Mouse (Mus musculus) c-Kit-positive CD71-negative TER-119-negative erythroid progenitor cells, embryonic 14.5 days (primary cell): Measurements from ENCODE around the gene Hivep2.

ENCODE experiments used
- DNase-seq: peaks from one replicate; pipeline ENCODE4 v3.0.0-alpha.2; 2013; ENCODE audit warnings: low read depth

Gene Hivep2

GRCm38 (mm10) chr10:14168869-14169566 is 203.1 kb downstream of the Hivep2 start:
- DNase-seq: no peak

GRCm38 (mm10) chr10:14174124-14174523 is 208.2 kb downstream of the Hivep2 start:
- DNase-seq: no peak

- no peak for DNase-seq
Measured at GRCm38 (mm10) chr10:14179424-14180339, 213.8 kb downstream of the Hivep2 start.

DNA sequence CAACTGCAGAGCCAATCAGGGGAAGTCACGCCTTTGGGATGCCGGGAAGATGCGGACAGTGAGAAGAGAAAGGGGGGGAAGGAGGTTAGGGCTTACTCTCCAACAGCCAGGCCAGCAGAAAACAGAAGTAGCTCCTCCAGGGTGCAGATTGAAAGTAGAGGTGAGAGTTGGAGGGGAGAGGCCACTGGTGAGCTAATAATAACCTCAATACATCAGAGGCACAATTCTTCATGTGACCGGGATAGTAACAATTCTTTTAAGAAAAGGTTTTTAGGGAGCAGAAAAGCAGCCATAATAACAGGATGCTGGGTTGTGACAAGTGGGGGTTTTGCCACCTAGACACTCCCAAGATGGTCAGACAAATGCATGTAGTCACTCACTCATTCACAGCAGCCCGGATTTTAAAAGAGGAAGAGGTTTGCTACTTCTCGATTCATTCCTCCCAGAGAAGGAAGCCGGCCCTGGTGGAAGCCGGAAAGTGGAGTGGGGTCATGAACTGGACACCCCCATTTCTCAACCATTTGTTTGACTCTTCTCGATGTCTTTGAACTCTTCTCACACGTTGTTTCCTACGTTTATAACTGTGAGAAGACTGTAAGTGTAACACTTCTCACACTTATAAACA is 220.6 kb downstream of the Hivep2 start:
- no peak for DNase-seq

DNA sequence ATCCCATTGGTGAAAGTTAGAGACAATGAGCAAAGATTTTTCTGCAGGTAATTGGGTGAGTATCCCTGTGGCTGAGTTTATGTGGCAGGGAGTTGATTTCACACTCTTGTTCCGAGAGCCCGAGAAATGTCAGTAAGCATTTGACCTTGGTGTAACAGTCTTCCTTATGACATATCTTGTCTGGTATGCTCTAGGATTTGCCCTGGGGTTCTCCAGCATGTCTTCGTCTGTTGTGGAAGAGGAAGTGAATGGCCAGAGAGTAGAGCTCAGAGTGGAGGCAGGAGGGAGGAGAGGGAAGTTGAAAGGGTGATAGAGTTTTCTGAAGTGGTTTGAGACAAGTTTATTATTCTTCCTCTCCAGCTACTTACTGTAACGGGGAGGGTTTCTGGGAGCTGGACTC is 223.2 kb downstream of the Hivep2 start:
- DNase-seq: no peak

DNA sequence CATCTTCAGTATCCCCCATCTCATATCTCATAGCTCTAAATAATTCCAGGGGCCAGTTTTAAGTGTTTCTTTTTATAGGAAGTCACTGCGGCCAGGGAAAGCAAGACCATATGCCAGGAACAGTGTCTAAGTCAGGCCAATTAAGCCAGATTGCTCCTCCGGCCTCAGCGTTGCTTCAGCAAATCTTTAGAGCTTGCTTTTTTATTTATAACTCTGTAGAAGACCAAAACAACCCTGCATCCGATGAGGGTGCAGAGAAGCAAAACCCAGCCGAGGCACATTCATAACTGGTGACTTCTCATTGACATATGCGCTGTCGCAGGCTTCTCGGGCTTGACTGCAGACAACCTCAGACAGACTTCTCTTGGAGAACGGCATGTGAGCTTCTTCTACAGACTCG is 225.3 kb downstream of the Hivep2 start:
- DNase-seq: no peak

- no peak for DNase-seq
Measured at GRCm38 (mm10) chr10:14192156-14192555, 226.3 kb downstream of the Hivep2 start.

DNA sequence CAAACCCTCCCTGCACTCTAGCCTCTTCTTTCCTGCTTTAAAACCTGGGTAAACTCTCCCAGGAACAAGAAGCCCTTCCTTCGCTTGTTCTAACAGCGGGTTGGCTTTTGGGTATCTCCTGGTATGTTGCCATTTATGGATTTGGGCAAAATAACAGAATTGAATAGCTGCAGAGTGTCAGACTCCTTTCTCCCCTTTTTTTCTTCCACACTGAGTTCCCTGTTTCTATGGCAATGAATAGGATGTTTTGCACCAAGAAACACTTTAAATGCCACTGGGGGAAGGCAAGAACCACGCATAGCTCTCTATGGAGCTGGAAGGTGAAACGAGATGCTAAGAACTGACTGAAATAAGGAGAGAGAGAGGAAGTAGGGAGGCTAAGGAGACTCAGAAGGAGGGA is 227.8 kb downstream of the Hivep2 start:
- DNase-seq: no peak

DNA sequence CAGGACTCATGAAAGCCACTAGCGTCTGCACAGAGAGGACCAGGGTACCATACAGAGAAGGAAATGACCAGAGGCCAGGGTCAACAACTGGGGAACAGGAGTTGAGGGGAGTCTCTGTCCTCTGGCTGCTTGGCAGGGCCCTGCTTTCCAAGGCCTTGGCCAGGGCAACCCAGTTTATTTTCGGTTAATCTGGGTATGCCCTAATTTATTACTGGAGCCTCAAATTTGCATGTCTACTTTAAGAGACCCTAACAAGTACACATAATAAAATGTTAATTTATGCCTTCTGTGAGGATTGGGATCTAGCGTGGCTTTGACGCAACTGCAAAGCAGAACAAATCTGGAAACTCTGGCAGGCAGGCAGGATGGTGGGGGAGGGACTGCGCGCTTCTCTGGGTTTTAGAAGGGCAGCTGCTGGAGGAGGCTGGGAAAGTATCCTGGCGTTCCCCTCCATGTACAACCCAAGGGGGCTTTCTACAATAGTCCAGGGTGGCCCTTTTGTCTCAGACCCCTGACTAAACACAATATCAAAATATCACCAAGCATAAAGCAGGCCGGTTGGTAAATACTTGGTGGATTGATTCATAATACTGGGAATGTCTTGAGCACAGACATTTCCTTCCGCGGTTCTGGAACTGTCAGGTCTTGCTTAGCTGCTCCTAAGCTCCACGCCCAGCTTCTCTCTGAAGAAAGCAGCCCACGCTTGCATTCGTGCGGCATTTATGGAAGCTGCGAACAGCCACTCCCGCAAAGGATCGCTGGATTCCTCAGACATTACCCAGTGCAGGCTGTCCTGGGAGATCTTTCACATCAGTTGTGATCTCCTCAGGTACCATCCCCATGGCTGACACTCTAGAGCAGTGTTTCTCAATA is 230.1 kb downstream of the Hivep2 start:
- DNase-seq: no peak

DNA sequence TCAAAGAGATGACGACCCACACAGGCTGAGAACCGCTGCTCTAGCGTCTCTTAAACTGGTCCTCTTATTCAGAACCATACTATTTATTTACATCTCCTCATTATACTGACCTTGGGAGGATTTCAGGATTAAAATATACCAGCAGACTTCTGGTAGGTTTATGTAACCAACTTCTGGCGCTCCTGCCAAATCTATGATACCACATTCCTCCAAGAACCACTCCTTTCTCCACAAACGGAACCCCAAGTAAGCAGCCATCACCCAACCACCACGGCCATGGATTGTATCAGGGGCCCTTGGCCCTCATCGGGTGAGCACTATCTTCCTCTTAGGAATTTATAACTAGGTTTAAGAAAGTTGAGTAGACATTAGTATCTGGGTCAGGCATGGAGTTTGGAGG is 230.9 kb downstream of the Hivep2 start:
- DNase-seq: no peak

DNA sequence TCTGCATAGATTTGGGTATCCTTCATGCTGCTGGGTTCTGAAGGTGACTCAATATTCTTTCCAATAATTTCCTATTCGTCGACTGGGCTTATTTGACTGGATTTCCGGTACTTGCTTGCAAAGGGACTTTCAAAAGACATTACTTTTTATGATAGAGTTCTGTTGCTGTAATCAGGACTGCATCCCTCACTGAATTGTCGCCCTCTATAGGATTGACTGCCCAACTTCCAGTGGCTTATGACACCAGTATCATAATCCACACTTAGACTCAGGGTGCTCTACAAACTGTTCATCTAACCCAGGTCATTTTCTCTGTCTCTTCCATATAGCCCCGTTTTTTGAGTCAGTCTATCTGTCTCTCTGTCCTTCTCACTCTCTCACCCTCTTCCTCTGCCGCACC is 231.4 kb downstream of the Hivep2 start:
- no peak for DNase-seq

- no peak for DNase-seq
Measured at GRCm38 (mm10) chr10:14199332-14199731, 233.5 kb downstream of the Hivep2 start.

DNA sequence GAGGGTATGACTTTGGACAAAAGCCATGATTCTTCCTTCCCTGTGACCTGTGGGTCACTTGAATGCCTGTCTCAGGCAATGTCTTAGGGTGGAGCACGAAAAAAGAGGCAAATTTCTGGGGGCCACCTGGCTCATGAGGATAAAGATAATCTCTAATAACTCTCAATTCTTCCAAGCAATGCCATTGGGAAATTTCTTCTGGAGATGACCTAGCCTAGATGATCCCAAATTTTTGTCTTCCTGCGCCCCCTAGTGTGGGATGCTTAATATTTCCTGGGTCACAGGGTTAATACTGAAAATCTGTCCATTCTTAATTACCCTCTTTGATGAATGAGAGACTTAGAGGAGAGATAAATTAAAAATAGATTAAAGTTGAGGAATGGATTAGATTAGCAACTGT is 234.4 kb downstream of the Hivep2 start:
- DNase-seq: no peak
